Mouse (Mus musculus) C2C12 (cell line): ENCODE measurements at regions not wholly inside any gene's neighbourhood (a gene's known extent, or its start where the extent isn't known, plus 50 kb on each side); places are given as distances from the start of the nearest gene placed in this dataset.

Experiments used
- CEBPB ChIP-seq: IDR thresholded peaks from one replicate; pipeline ENCODE4 v1.6.1; 2011; ENCODE audit warnings: low read depth, mild to moderate bottlenecking, control low read depth, moderate library complexity
- CTCF ChIP-seq: IDR thresholded peaks from one replicate; pipeline ENCODE4 v1.5.1; 2011; ENCODE audit not compliant: control insufficient read depth, insufficient read depth, insufficient read length
- FOSL1 ChIP-seq: IDR thresholded peaks from one replicate; pipeline ENCODE4 v1.8.0; 2011; ENCODE audit warnings: mild to moderate bottlenecking, low read length; ENCODE audit not compliant: poor library complexity, insufficient read depth, severe bottlenecking
- MAX ChIP-seq: IDR thresholded peaks from one replicate; pipeline ENCODE4 v1.6.1; 2011; ENCODE audit warnings: mild to moderate bottlenecking, control low read depth
- USF1 ChIP-seq: IDR thresholded peaks from one replicate; pipeline ENCODE4 v1.6.1; 2011; ENCODE audit warnings: low read depth, mild to moderate bottlenecking, control low read depth, moderate library complexity

GRCm38 (mm10) chr7:70633577-70633976 is 267.0 kb upstream of the Nr2f2 start:
- TF ChIP-seq MAX (no peak), CTCF (no peak), FOSL1 (no peak), USF1 (no peak), CEBPB (no peak)
